Mouse (Mus musculus) inflammation-experienced regulatory T-cells, adult 6 months (primary cell): ENCODE results near the gene AI481877. TPM values are rescaled to one million over a fixed set of nuclear protein-coding genes. Genes with fewer than 3 reads are reported as not detected.

Experiments used
- ATAC-seq: one replicate; pipeline ENCODE4 v1.8.0; 2017
- polyA plus RNA-seq, 3 experiments: library from polyadenylated mRNA; unstranded; fragments of 100-300 nt; shearing (Covaris generic); gene quantifications; one replicate each; pipeline ENCODE4 v1.2.1; 2017

The AI481877 gene
- polyA plus RNA-seq, 3 experiments from 2014 or later, result not detected

GRCm38 (mm10) chr4:59034325-59034917 lies 104.4 kb downstream of the AI481877 start:
- no peak for ATAC-seq

GRCm38 (mm10) chr4:59016922-59017321 lies 121.9 kb downstream of the AI481877 start:
- no peak for ATAC-seq

DNA sequence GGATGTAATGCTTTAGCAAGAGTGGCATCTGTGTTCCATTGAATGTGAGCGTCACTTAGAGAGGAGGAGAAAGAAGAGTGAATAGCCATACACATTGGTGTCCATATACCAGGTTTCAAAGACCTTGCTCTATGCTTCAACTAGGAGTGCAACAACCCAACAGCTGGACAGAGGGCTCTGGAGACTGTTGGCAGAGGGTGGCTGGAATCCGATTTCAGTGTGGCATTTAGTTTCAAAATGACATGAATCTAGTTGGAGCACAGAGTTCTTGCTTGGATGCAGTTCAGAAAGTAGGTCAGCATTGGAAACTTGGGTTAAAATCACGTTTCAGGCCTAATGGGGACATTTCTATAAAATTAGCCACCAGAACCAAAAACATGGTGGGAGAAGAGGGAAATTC lies 123.6 kb downstream of the AI481877 start:
- no peak for ATAC-seq

DNA sequence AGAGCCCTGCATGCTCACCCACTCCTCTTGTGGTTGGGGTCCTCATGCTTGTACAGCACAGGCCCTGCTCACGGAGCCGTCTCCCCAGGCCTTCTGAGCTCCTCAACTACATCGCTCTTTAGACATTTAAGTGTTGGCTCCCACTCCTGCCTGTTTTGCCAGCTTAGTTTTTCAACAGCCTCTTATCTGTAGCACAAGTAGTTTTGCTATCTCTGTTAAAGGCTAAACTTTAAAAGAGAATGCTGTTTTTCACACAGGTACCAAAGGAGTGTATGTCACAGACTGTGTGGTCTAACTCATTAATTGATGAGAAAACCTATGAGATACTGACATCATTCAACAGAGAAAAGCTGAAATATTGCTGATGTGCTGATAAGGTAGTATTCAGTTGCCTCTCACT lies 127.3 kb downstream of the AI481877 start:
- ATAC-seq, result no peak

GRCm38 (mm10) chr4:59009696-59010095 lies 129.1 kb downstream of the AI481877 start:
- no peak for ATAC-seq

- ATAC-seq, result peak; percentile 84
Observed at GRCm38 (mm10) chr4:59009186-59009585, 129.6 kb downstream of the AI481877 start.

- no peak for ATAC-seq
Observed at GRCm38 (mm10) chr4:59007974-59008373, 130.8 kb downstream of the AI481877 start.

DNA sequence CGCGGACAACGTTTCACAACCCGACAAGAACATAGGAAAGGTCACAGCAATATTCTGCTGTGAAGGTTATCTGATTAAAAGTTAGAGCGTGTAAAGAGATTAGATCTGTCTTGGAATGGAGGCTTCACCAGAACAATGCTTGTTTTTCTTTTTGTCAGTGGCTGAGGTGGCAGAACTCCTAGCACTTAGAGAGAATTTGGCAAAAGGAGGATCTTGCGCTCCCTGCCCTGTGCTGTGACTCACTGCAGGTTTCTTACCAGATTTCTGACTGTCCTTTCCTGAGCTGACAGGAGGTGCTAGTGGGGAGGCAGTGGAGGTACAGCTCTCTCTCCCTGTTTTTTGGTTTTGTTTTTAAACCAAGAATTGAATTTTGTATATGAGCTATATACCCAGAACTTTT lies 131.8 kb downstream of the AI481877 start:
- ATAC-seq, result no peak

DNA sequence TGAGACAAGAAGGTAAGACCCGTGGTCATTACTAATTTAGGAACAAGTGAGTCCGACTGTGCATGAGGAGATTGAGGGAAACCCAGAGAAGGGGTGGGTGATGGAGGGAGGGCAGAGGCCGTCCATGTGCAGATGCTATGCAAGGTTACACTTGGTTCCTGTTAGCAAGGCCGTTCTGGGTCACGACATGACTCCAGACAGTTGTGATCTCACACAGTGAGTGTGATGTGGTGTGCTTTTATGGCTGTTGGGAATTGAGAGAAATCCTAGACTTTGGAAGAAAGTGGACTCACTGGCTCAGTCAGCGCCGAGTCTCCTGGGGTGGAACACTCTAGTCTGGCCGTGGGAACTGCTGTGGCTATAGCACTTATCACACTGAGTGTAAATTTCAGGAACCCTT lies 132.6 kb downstream of the AI481877 start:
- ATAC-seq, result no peak

DNA sequence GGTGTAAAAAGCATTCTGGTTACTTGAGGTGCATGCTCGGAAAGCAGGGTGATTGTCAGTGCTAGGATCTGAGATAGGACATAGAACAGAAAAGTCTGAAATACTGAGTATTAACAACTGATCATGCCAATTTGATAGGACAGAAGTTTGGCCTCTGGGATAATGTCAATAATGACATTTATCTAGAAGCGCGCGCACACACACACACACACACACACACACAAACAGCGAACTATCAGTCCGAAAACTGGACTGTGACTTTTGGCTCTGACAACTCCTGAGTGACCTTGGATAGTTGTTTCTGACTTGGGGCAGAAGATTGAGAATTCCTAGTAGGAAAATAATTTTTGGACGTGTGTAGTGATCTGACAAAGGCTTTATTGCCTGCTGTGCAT lies 135.0 kb downstream of the AI481877 start:
- ATAC-seq, result no peak

DNA sequence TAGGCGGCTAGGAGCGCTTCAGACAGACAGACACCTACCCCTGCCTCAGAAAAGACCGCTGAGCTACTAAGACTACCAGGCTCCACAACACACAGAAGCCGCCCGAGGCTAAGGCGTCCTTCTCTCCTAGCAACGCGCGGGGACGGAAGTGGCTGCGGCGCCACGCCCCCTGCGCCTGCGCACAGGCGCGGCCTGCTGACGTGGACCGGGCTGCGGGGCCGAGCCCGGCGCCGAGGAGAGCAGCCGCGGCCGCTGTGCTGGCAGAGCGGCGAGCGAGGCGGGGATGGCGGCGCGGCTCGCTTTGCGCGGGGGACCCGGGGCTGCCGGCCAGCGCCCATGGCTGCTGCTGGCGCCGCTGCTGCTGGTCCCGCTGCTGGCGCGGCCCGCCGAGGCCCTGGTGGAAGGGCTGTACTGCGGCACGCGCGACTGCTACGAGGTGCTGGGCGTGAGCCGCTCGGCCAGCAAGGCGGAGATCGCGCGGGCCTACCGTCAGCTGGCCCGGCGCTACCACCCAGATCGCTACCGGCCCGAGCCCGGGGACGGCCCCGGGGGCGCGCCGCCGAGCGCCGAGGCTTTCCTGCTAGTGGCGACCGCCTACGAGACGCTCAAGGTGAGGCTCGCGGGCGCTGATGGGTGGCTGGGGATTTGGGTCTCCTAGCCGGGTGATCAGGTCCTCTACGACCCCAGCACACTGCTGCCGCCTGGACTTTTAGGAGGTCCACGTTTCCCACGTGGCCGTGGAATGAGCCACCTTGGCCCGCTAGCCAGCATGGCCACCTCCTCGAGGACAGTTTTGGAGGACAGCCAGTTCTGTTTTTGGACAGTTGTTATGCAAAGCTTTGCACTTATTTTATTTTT lies 135.6 kb downstream of the AI481877 start, which contains the start of gene Gm20503:
TSS of gene Gm20503 (plus strand) at position 263 of the 858 bp plus-strand sequence.
- peak; percentile 93 for ATAC-seq

DNA sequence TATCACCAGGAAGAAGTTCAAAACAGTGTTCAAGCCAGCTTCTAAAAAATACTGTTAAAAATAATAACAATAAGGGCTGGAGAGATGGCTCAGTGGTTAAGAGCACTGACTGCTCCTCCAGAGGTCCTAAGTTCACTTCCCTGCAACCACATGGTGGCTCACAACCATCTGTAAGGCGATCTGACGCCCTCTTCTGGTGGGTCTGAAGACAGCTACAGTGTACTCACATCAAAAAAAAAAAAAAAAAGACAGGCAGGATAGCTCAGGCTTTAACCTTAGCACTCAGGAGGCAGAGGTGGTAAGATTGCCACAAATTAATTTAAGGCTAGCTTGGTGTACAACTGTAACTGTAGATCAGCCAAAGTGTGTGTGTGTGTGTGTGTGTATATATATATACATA lies 138.2 kb downstream of the AI481877 start:
- peak; percentile 11 for ATAC-seq

GRCm38 (mm10) chr4:58999686-59000085 lies 139.1 kb downstream of the AI481877 start:
- ATAC-seq, result peak; percentile 37

- ATAC-seq, result no peak
Observed at GRCm38 (mm10) chr4:58998688-58999087, 140.1 kb downstream of the AI481877 start.

DNA sequence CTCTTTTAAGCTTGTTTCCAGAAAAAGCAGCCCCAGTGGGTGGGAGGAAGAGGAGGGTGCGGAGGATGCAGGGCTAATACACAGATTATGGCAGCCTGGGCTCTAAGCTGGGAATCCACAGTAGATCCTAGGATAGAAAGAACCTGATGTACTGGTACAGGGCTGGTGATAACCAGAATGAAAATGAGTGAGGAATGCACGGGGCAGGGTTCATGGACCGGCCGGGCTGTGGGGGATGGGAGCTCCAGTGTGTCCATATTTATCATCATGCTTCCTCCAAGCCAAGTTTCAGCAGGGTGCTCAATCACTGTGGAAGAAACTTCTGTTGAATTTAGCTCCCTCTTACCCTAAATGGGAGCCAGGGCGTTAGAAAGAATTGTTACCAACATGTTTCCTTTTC lies 141.7 kb downstream of the AI481877 start:
- ATAC-seq, result no peak

DNA sequence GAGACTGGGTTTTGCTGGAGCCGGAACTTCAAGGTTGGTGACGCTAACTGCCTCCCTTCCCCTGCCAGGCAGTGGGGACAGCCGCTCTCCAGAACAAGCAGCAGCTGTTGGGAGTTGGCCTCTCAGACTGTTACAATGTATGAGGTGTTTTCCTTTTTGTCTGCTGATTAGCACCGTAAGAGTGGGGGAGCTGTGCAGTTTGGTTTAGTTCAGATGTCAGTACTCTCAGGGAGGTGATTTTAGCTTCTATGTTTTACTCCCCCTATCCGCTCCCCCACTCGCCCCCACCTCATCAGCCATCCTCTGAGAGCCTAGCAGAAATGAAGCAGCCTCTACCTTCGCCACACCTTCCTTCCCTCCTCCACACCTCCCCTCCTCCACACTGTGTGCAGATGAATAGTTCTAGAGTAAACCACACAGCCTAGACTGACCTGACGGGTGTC lies 143.5 kb downstream of the AI481877 start:
- ATAC-seq, result no peak

DNA sequence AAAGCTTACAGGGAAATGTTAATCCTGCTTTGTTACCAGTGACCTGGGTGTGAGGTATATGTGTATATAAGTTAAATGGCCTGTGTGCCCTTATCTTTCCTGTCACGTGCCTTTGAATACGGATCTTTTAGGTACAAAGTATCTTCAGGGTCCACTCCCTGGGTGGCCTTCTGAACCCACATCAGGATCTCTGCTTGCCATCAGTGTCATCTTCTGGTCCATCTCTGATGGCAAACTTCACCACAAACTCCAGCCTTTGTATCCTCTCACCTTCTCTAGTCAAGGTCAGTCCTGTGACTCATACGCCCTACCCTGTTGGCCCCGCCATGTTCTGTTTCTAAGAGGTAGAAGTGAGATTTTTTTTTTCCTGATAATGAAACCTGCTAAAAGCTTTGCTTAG lies 144.0 kb downstream of the AI481877 start, which contains the start of gene Dnajc25:
TSS of gene Dnajc25 (plus strand) at position 301 of the 400 bp plus-strand sequence.
- no peak for ATAC-seq

Other genes with a start within 250 kb of the AI481877 start
- 10 to 100 TPM; 20.8 to 32.6 (median 31.2) TPM for gene Ecpas, start 226.2 kb downstream of the AI481877 start, polyA plus RNA-seq
- gene Zkscan16, start 195.4 kb downstream of the AI481877 start, polyA plus RNA-seq, result not detected
- gene Ptgr1, start 151.9 kb downstream of the AI481877 start, polyA plus RNA-seq, result under 1 TPM in 2 of 3 experiments, not detected in 1; 0.34 to 0.67 TPM
- gene Dnajc25, start 143.9 kb downstream of the AI481877 start, polyA plus RNA-seq, result 1 to 10 TPM in 1 of 3 experiments, under 1 TPM in 2; 0.64 to 1.1 (median 0.91) TPM
- not detected for gene Gm20503, start 135.8 kb downstream of the AI481877 start, polyA plus RNA-seq
- 100 to 1,000 TPM; 134 to 204 (median 170) TPM for gene Gng10, start 103.9 kb downstream of the AI481877 start, polyA plus RNA-seq
- 10 to 100 TPM in 2 of 3 experiments, 1 to 10 TPM in 1; 8.7 to 20.6 (median 16.4) TPM for gene Ugcg, start 50.3 kb upstream of the AI481877 start, polyA plus RNA-seq